Mouse (Mus musculus) embryo, embryonic 10.5 days (tissue): ENCODE measurements at regions not wholly inside any gene's neighbourhood (a gene's known extent, or its start where the extent isn't known, plus 50 kb on each side); places are given as distances from the start of the nearest gene placed in this dataset.

Source experiments
- DNase-seq: peaks from one replicate; pipeline ENCODE4 v3.0.0-alpha.2; 2015; ENCODE audit warnings: low spot score

- no peak for DNase-seq
Measured at GRCm38 (mm10) chr2:30676450-30676832, 81.6 kb downstream of the Cstad start.

- no peak for DNase-seq
Measured at GRCm38 (mm10) chr2:30675839-30676238, 81.0 kb downstream of the Cstad start.

GRCm38 (mm10) chr2:30670836-30671586, 76.2 kb downstream of the Cstad start:
- no peak for DNase-seq

GRCm38 (mm10) chr2:30667468-30667867, 72.6 kb downstream of the Cstad start:
- peak; percentile 61 for DNase-seq

GRCm38 (mm10) chr2:30661147-30661546, 66.3 kb downstream of the Cstad start:
- DNase-seq: no peak

GRCm38 (mm10) chr2:30660613-30660991, 65.8 kb downstream of the Cstad start:
- DNase-seq: peak; percentile 85

GRCm38 (mm10) chr2:30659836-30660612, 65.2 kb downstream of the Cstad start:
- DNase-seq: no peak

GRCm38 (mm10) chr2:30658844-30659555, 64.2 kb downstream of the Cstad start:
- DNase-seq: peak; percentile 87
